Mouse (Mus musculus): ENCODE results near the gene Kcnh5. TPM values are rescaled to one million over a fixed set of nuclear protein-coding genes. Genes with fewer than 3 reads are reported as not detected.

The Kcnh5 gene
- total and polyA plus RNA-seq, 2 experiments, result not detected

- Histone ChIP-seq H3K9ac (ENCODE audit: low read depth, low read length) (no peak overlapping the region), H3K79me2 (ENCODE audit: control insufficient read depth, insufficient read depth, low read length) (no peaks in the 10 kb centered on the region), H3K4me1 (ENCODE audit: control insufficient read depth, insufficient read depth, low read length) (no peaks in the 10 kb centered on the region), H3K4me3 (ENCODE audit: insufficient read depth, low read depth, low read length) (no peak overlapping the region), H3K27ac (replicated peaks; ENCODE audit: insufficient read depth, low read depth, low read length) (no peak overlapping the region), H3K36me3 (ENCODE audit: control insufficient read depth, insufficient read depth, low read length) (no peaks in the 10 kb centered on the region), H3K27me3 (ENCODE audit: control insufficient read depth, insufficient read depth, low read length) (peaks cover 12% of the 10 kb centered on the region)
- no peak for DNase-seq (ENCODE audit: extremely low read depth, low read depth, low spot score)
- TF ChIP-seq CTCF (IDR thresholded peaks at IDR 0.05; ENCODE audit: low read depth, low read length) (no peak), POLR2A (IDR thresholded peaks at IDR 0.05; ENCODE audit: extremely low read depth, insufficient read depth, low read length) (no peak)
- WGBS, result 7% methylated on average over 19 of the region's 19 CpGs
These were observed 1.1 kb downstream of the Kcnh5 start for GRCm38 (mm10) chr12:75175931-75176565.

DNA sequence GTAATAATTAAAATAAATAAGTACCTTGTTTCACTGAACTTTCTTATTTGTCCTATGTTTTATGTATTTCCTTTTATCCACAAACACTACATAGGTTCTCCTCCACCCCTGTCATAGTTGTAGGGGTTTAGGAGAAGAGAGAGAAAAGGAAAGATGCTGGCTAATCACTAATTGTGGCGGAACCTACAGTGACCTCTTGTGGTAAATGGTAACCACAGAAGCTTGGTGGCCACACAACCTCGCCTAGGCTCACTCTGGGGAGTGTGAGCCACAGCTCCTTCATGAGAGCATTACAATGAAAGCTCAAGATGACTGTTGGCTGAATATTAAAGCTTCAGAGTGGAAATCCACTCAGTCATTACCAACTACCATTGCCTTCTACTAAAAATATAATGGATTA is 6.2 kb downstream of the Kcnh5 start:
- H3K9ac ChIP-seq (ENCODE audit: low read depth, low read length), result no peak overlapping the region
- H3K79me2 ChIP-seq (ENCODE audit: control insufficient read depth, insufficient read depth, low read length), result no peaks in the 10 kb centered on the region
- no peak for DNase-seq (ENCODE audit: extremely low read depth, low read depth, low spot score)
- H3K27ac ChIP-seq (replicated peaks; ENCODE audit: insufficient read depth, low read depth, low read length), result no peak overlapping the region
- WGBS, result 18% methylated on average over 2 of the region's 2 CpGs
- no peaks in the 10 kb centered on the region for H3K4me1 ChIP-seq (ENCODE audit: control insufficient read depth, insufficient read depth, low read length)
- no peak for TF ChIP-seq CTCF (IDR thresholded peaks at IDR 0.05; ENCODE audit: low read depth, low read length)
- no peak for TF ChIP-seq POLR2A (IDR thresholded peaks at IDR 0.05; ENCODE audit: extremely low read depth, insufficient read depth, low read length)
- H3K27me3 ChIP-seq (ENCODE audit: control insufficient read depth, insufficient read depth, low read length), result no peaks in the 10 kb centered on the region
- no peak overlapping the region for H3K4me3 ChIP-seq (ENCODE audit: insufficient read depth, low read depth, low read length)
- H3K36me3 ChIP-seq (ENCODE audit: control insufficient read depth, insufficient read depth, low read length), result no peaks in the 10 kb centered on the region

DNA sequence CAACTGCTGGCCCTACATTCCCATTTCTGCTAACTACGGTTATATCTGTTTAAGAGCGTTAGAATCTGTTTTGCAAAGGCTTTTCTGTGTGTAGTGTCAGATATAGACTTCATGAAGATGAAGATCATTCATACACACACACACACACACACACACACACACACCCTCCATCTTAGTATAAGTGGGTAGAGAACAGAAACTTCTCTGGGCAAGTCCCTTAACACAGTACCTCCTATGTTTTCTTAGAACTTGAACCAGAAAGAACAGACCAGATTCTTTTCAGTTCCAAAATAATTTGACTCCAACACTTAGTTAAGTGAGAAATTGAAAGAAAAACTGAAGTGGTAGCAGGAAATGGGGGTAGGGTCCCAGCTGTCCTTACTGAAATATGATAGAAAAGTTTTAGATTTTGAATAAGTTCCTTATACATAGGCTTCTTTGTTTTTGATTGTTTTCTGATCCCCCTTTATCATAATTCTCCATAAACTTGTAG is 24.0 kb downstream of the Kcnh5 start:
- no peaks in the 10 kb centered on the region for H3K4me1 ChIP-seq (ENCODE audit: control insufficient read depth, insufficient read depth, low read length)
- H3K36me3 ChIP-seq (ENCODE audit: control insufficient read depth, insufficient read depth, low read length), result no peaks in the 10 kb centered on the region
- no peak for TF ChIP-seq CTCF (IDR thresholded peaks at IDR 0.05; ENCODE audit: low read depth, low read length)
- TF ChIP-seq POLR2A (IDR thresholded peaks at IDR 0.05; ENCODE audit: extremely low read depth, insufficient read depth, low read length), result no peak
- H3K27me3 ChIP-seq (ENCODE audit: control insufficient read depth, insufficient read depth, low read length), result no peaks in the 10 kb centered on the region
- no peak overlapping the region for H3K4me3 ChIP-seq (ENCODE audit: insufficient read depth, low read depth, low read length)
- H3K79me2 ChIP-seq (ENCODE audit: control insufficient read depth, insufficient read depth, low read length), result no peaks in the 10 kb centered on the region
- no peak for DNase-seq (ENCODE audit: extremely low read depth, low read depth, low spot score)
- 81% methylated on average over 2 of the region's 2 CpGs for WGBS
- no peak overlapping the region for H3K9ac ChIP-seq (ENCODE audit: low read depth, low read length)
- no peak overlapping the region for H3K27ac ChIP-seq (replicated peaks; ENCODE audit: insufficient read depth, low read depth, low read length)

DNA sequence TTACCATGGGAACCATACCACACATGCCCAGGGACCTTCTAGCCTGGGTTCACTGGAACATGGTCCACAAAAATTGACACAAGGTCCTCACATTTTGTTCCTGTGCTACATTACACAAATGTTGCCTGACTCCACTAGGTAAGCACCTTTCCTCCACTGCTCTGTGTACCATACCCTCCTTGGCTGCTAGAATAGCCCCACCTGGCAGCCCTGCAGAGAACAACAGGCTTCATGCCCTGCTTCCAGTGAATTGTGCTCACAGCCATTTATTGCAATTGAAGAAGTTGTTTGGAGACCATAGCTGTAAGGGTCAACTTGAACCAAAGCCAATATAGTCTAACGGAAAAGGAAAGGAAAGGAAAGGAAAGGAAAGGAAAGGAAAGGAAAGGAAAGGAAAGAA is 37.3 kb downstream of the Kcnh5 start:
- WGBS, result 77% methylated on average over 1 of the region's 1 CpGs
- Histone ChIP-seq H3K27ac (replicated peaks; ENCODE audit: insufficient read depth, low read depth, low read length) (no peak overlapping the region), H3K27me3 (ENCODE audit: control insufficient read depth, insufficient read depth, low read length) (no peaks in the 10 kb centered on the region), H3K4me3 (ENCODE audit: insufficient read depth, low read depth, low read length) (no peak overlapping the region), H3K9ac (ENCODE audit: low read depth, low read length) (no peak overlapping the region), H3K36me3 (ENCODE audit: control insufficient read depth, insufficient read depth, low read length) (no peaks in the 10 kb centered on the region), H3K4me1 (ENCODE audit: control insufficient read depth, insufficient read depth, low read length) (no peaks in the 10 kb centered on the region), H3K79me2 (ENCODE audit: control insufficient read depth, insufficient read depth, low read length) (no peaks in the 10 kb centered on the region)
- DNase-seq (ENCODE audit: extremely low read depth, low read depth, low spot score), result no peak
- TF ChIP-seq POLR2A (IDR thresholded peaks at IDR 0.05; ENCODE audit: extremely low read depth, insufficient read depth, low read length) (no peak), CTCF (IDR thresholded peaks at IDR 0.05; ENCODE audit: low read depth, low read length) (no peak)

DNA sequence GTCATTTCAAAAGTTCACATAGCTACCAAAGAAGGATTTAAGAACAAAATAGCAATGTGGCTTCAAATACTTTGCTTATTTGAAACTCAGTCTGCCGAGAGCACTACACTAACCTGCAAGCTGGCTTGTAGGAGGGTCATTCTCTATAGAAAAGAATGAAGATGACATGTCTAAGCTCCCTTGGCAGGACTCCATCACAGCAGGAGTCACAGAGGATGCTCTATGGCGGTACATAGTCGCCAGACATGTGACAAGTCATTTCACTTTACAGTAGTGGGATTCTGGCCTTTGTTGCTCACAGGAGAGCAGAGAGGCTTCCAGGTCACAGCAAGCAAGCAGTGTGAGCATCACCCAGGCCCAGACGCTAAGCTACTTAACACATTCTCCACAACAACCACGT is 85.2 kb downstream of the Kcnh5 start:
- 67% methylated on average over 5 of the region's 5 CpGs for WGBS
- Histone ChIP-seq H3K4me3 (ENCODE audit: insufficient read depth, low read depth, low read length) (no peak overlapping the region), H3K36me3 (ENCODE audit: control insufficient read depth, insufficient read depth, low read length) (no peaks in the 10 kb centered on the region), H3K79me2 (ENCODE audit: control insufficient read depth, insufficient read depth, low read length) (no peaks in the 10 kb centered on the region), H3K4me1 (ENCODE audit: control insufficient read depth, insufficient read depth, low read length) (no peaks in the 10 kb centered on the region), H3K9ac (ENCODE audit: low read depth, low read length) (no peak overlapping the region), H3K27me3 (ENCODE audit: control insufficient read depth, insufficient read depth, low read length) (no peaks in the 10 kb centered on the region; the same call in 1 of the 2 replicates), H3K27ac (replicated peaks; ENCODE audit: insufficient read depth, low read depth, low read length) (no peak overlapping the region)
- TF ChIP-seq POLR2A (IDR thresholded peaks at IDR 0.05; ENCODE audit: extremely low read depth, insufficient read depth, low read length) (no peak), CTCF (IDR thresholded peaks at IDR 0.05; ENCODE audit: low read depth, low read length) (no peak)
- DNase-seq (ENCODE audit: extremely low read depth, low read depth, low spot score), result no peak

- H3K27me3 ChIP-seq (ENCODE audit: control insufficient read depth, insufficient read depth, low read length), result no peaks in the 10 kb centered on the region; the same call in 1 of the 2 replicates
These were observed 86.2 kb downstream of the Kcnh5 start for GRCm38 (mm10) chr12:75090957-75091356.

More at GRCm38 (mm10) chr12:75090957-75091356, 86.2 kb downstream of the Kcnh5 start:
- no peak overlapping the region for H3K27ac ChIP-seq (replicated peaks; ENCODE audit: insufficient read depth, low read depth, low read length)
- H3K4me1 ChIP-seq (ENCODE audit: control insufficient read depth, insufficient read depth, low read length), result no peaks in the 10 kb centered on the region
- no peaks in the 10 kb centered on the region for H3K36me3 ChIP-seq (ENCODE audit: control insufficient read depth, insufficient read depth, low read length)
- TF ChIP-seq POLR2A (IDR thresholded peaks at IDR 0.05; ENCODE audit: extremely low read depth, insufficient read depth, low read length) (no peak), CTCF (IDR thresholded peaks at IDR 0.05; ENCODE audit: low read depth, low read length) (no peak)
- H3K79me2 ChIP-seq (ENCODE audit: control insufficient read depth, insufficient read depth, low read length), result no peaks in the 10 kb centered on the region
- no peak overlapping the region for H3K4me3 ChIP-seq (ENCODE audit: insufficient read depth, low read depth, low read length)
- WGBS, result 98% methylated on average over 1 of the region's 1 CpGs
- no peak for DNase-seq (ENCODE audit: extremely low read depth, low read depth, low spot score)
- no peak overlapping the region for H3K9ac ChIP-seq (ENCODE audit: low read depth, low read length)
